Mouse (Mus musculus): ENCODE measurements around the gene Rplp1. TPM values are rescaled to one million over a fixed set of nuclear protein-coding genes. Genes with fewer than 3 reads are reported as not detected.

Rplp1 gene
- polyA plus RNA-seq (2014; fragmentation: Illumina TruSeq; extraction: RNeasy Lipid Tissue Mini Kit (QIAGEN cat#74804); ENCODE audit: low read depth, low replicate concordance): 17.2 TPM

GRCm38 (mm10) chr9:61914203-61914916 is at the start of gene Rplp1:
Gene Rplp1, minus strand, starts transcription at chr9:61914542.

GRCm38 (mm10) chr9:61946623-61947401 is 32.5 kb upstream of the Rplp1 start, which contains the start of gene Kif23:
Gene Kif23, minus strand, starts transcription at chr9:61946774.

Other genes with a start within 250 kb of the Rplp1 start
- gene Kif23, start 32.2 kb upstream of the Rplp1 start, polyA plus RNA-seq (2014; fragmentation: Illumina TruSeq; extraction: RNeasy Lipid Tissue Mini Kit (QIAGEN cat#74804); ENCODE audit: low read depth, low replicate concordance): 83.1 TPM
- gene Paqr5, start 112.3 kb upstream of the Rplp1 start, polyA plus RNA-seq (2014; fragmentation: Illumina TruSeq; extraction: RNeasy Lipid Tissue Mini Kit (QIAGEN cat#74804); ENCODE audit: low read depth, low replicate concordance): 14.9 TPM
- gene Glce, start 208.1 kb upstream of the Rplp1 start, polyA plus RNA-seq (2014; fragmentation: Illumina TruSeq; extraction: RNeasy Lipid Tissue Mini Kit (QIAGEN cat#74804); ENCODE audit: low read depth, low replicate concordance): 18.6 TPM

All from testis, adult 10 weeks (tissue).